ENCODE assay signal across 18 mouse cellular contexts in genomic region chr1:135744987-135745386, GRCm38 (mm10). TPM values are rescaled to one million over a fixed set of nuclear protein-coding genes. Genes with fewer than 3 reads are reported as not detected.
DNase-seq lines count a peak whose midpoint lies in the region; ATAC-seq and TF ChIP-seq lines count a peak whose summit lies in the region.
"Had no signal": no experiment of that assay in that cellular context is flagged by ENCODE, and none has a peak within 500 bp of the region (broad histone marks: within the 10 kb centered on the region; RNA-seq: fewer than 3 reads in every experiment).

No protein-coding gene starts in this region.

- H3K27ac ChIP-seq in kidney, embryonic 16.5 days (ENCODE audit: low read length), result no peak overlapping the region; the same call in 1 of the 2 replicates
- 0 out of 2 replicates have a peak overlapping the region, but pooled peaks have one; percentile 42 for H3K27ac ChIP-seq in embryonic fibroblast, embryonic 13.5 days (ENCODE audit: insufficient read depth, low read length)
- H3K27ac ChIP-seq: liver, embryonic 14.5 days; midbrain, embryonic 13.5 days; neural tube, embryonic 12.5 days had no signal

- peaks cover 31% of the 10 kb centered on the region for H3K36me3 ChIP-seq in kidney, embryonic 16.5 days (ENCODE audit: insufficient read depth, low read length)
- H3K36me3 ChIP-seq: G1E; midbrain, embryonic 13.5 days had no signal

- no peak overlapping the region for H3K4me2 ChIP-seq in kidney, embryonic 16.5 days (replicated peaks; ENCODE audit: low read depth, low read length)
- H3K4me2 ChIP-seq: midbrain, embryonic 13.5 days; neural tube, embryonic 12.5 days had no signal

- 72% methylated on average over 7 of the region's 7 CpGs for WGBS in kidney, embryonic 16.5 days

- peak; percentile 23 to 51 for DNase-seq in heart, adult 18-20 months
- DNase-seq in heart, postnatal 4 days, result no peak
- DNase-seq in kidney, postnatal 4 days, result peak; percentile 62 to 69
- DNase-seq in lung, postnatal 36 days, result peak; percentile 52
- DNase-seq in c-Kit-positive CD71-positive TER-119-positive erythroid progenitor cells, embryonic 14.5 days (ENCODE audit: low spot score), result no peak
- no peak for DNase-seq in frontal cortex, postnatal 10 days (ENCODE audit: low spot score in 2 of 2)
- DNase-seq: adrenal gland, postnatal 25 days; cerebellum, adult 11-12 months; cerebellum, postnatal 14 days; embryo, embryonic 11 days had no signal

- TF ChIP-seq CTCF in embryonic fibroblast, embryonic 13.5 days (IDR thresholded peaks at IDR 0.05; ENCODE audit: borderline replicate concordance, insufficient read depth, low read length), result no peak

- no peak overlapping the region for H3K9ac ChIP-seq in kidney, embryonic 16.5 days (replicated peaks; ENCODE audit: low read length)
- H3K9ac ChIP-seq: liver, embryonic 14.5 days; midbrain, embryonic 13.5 days; neural tube, embryonic 12.5 days had no signal

- no peak for ATAC-seq in kidney, embryonic 16.5 days (ENCODE audit: low FRiP score, low TSS enrichment)
- ATAC-seq: forebrain, embryonic 16.5 days; midbrain, embryonic 13.5 days had no signal

- peaks cover 37% of the 10 kb centered on the region for H3K4me1 ChIP-seq in kidney, embryonic 16.5 days (ENCODE audit: insufficient read depth, low read length)
- peaks cover 17% of the 10 kb centered on the region for H3K4me1 ChIP-seq in embryonic fibroblast, embryonic 13.5 days (ENCODE audit: control insufficient read depth, insufficient read depth, low read length)

- no peaks in the 10 kb centered on the region for H3K9me3 ChIP-seq in kidney, embryonic 16.5 days (ENCODE audit: low read length)
- H3K9me3 ChIP-seq: G1E; midbrain, embryonic 13.5 days; neural tube, embryonic 12.5 days had no signal

- TF ChIP-seq POLR2A in embryonic fibroblast, embryonic 13.5 days (IDR thresholded peaks at IDR 0.05; ENCODE audit: low read depth, low read length), result no peak

- H3K4me3 ChIP-seq in kidney, embryonic 16.5 days (ENCODE audit: low read length), result no peak overlapping the region
- no peak overlapping the region for H3K4me3 ChIP-seq in embryonic fibroblast, embryonic 13.5 days (ENCODE audit: insufficient read depth, low read length)
- H3K4me3 ChIP-seq: midbrain, embryonic 13.5 days; neural tube, embryonic 12.5 days had no signal

- H3K27me3 ChIP-seq in kidney, embryonic 16.5 days (ENCODE audit: insufficient read depth, low read length), result no peaks in the 10 kb centered on the region
- H3K27me3 ChIP-seq: midbrain, embryonic 13.5 days; neural tube, embryonic 12.5 days had no signal

RNA-seq across cellular contexts. Expression of gene Phlda3, which starts 20.9 kb away (rescaled TPM):
- total RNA-seq in heart, adult 18-20 months (2021), result 10 to 100 TPM; 11.0 to 11.7 TPM
- total RNA-seq in heart, postnatal 4 days (2021), result 10 to 100 TPM; 40.7 to 43.8 TPM
- 79.6 and 87.5 TPM in 2 replicates for polyA plus RNA-seq in kidney, embryonic 16.5 days (2015; fragmentation: Nextera tagmentation; extraction: Ambion mirVana)
- 147 and 179 TPM in 2 replicates for polyA plus RNA-seq in embryonic fibroblast, embryonic 13.5 days (2011; ENCODE audit: insufficient read length, low read depth, missing spikeins)

RNA-seq across cellular contexts. Expression of gene Csrp1, which starts 25.1 kb away (rescaled TPM):
- total RNA-seq in heart, adult 18-20 months (2021), result 10 to 100 TPM; 47.0 to 51.1 TPM
- total RNA-seq in heart, postnatal 4 days (2021), result 100 to 1,000 TPM; 262 to 267 TPM
- 141 and 157 TPM in 2 replicates for polyA plus RNA-seq in kidney, embryonic 16.5 days (2015; fragmentation: Nextera tagmentation; extraction: Ambion mirVana)
- polyA plus RNA-seq in embryonic fibroblast, embryonic 13.5 days (2011; ENCODE audit: insufficient read length, low read depth, missing spikeins), result 453 and 629 TPM in 2 replicates

RNA-seq across cellular contexts. Expression of gene Tnni1, which starts 34.2 kb away (rescaled TPM):
- total RNA-seq in heart, adult 18-20 months (2021), result 1 to 10 TPM; 1.5 to 1.7 TPM
- total RNA-seq in heart, postnatal 4 days (2021), result 1,000 to 10,000 TPM; 2,021 to 2,289 TPM
- 21.9 and 23.5 TPM in 2 replicates for polyA plus RNA-seq in kidney, embryonic 16.5 days (2015; fragmentation: Nextera tagmentation; extraction: Ambion mirVana)
- polyA plus RNA-seq in embryonic fibroblast, embryonic 13.5 days (2011; ENCODE audit: insufficient read length, low read depth, missing spikeins), result 1.1 and 1.5 TPM in 2 replicates
- total RNA-seq: adrenal gland, postnatal 25 days; megakaryocyte progenitor cell, adult 5-6 weeks had no signal
- polyA plus RNA-seq: forebrain, embryonic 16.5 days had no signal

Comparison
In these comparisons a context has a peak if more than half of its experiments do, and no peak if none do; other contexts are left out.
1. DNase-seq: peak in heart, adult 18-20 months (2 of 2), kidney, postnatal 4 days (2 of 2) and lung, postnatal 36 days (single experiment); none in heart, postnatal 4 days (single experiment), c-Kit-positive CD71-positive TER-119-positive erythroid progenitor cells, embryonic 14.5 days (single experiment) and frontal cortex, postnatal 10 days (0 of 2).
2. RNA of gene Csrp1, which starts 25.1 kb away (total RNA-seq): 262 to 267 TPM in heart, postnatal 4 days; 47.0 to 51.1 TPM in heart, adult 18-20 months; every median in the first group is over 4 times any median in the second.
3. RNA of gene Tnni1, which starts 34.2 kb away (total RNA-seq): 2,021 to 2,289 TPM in heart, postnatal 4 days; 1.5 to 1.7 TPM in heart, adult 18-20 months; every median in the first group is over 100 times any median in the second.